Mouse (Mus musculus): ENCODE measurements at regions not wholly inside any gene's neighbourhood (a gene's known extent, or its start where the extent isn't known, plus 50 kb on each side); places are given as distances from the start of the nearest gene placed in this dataset.

GRCm38 (mm10) chr5:29054393-29054792, 141.4 kb upstream of the Rnf32 start:
- TF ChIP-seq CTCF (IDR thresholded peaks at IDR 0.05 in 2 of 3, conservative IDR thresholded peaks at IDR 0.05 in 1 of 3; ENCODE audit: control insufficient read depth in 1 of 3, insufficient read depth in 1 of 3, low read depth in 2 of 3, low read length in 3 of 3, poor library complexity in 1 of 3, severe bottlenecking in 1 of 3) (no peak), USF1 (IDR thresholded peaks at IDR 0.05; ENCODE audit: low read depth, low read length) (no peak), POLR2A (IDR thresholded peaks at IDR 0.05; ENCODE audit: control insufficient read depth in 1 of 2, insufficient read depth in 1 of 2, low read depth in 1 of 2, low read length in 2 of 2, poor library complexity in 1 of 2) (no peak)

Measured in MEL (cell line).